Mouse (Mus musculus): Measurements from ENCODE around the gene Wdpcp.

DNA sequence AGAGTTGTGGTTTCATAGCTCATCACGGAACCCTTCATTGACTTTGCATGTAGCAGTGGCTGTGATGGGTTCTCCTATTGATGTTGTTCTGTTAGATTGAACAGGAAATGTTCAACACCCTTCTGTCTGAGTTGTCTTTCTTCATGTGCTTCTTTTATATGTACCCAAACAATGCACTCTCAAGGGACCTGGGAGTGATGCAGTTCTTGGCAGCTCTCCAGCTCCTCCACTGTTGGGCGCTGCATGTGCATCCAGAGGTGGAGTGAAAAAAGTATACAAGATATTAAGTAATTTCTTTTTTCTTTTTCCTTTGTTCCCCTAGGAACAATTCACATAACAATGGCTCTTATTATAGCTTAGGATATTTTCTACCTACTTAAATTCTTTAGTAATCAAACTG, 118.7 kb downstream of the Wdpcp start:
- TF ChIP-seq CTCF (IDR thresholded peaks at IDR 0.05; ENCODE audit: low read depth, low read length) (no peak), POLR2A (IDR thresholded peaks at IDR 0.05; ENCODE audit: borderline replicate concordance, low read depth, low read length) (no peak)

Data from bone marrow macrophage, adult 2 months (primary cell).